Mouse (Mus musculus): ENCODE results near the gene Olfr1102. TPM values are rescaled to one million over a fixed set of nuclear protein-coding genes. Genes with fewer than 3 reads are reported as not detected.

Gene Olfr1102
- polyA plus RNA-seq, 1 experiment: not detected

DNA sequence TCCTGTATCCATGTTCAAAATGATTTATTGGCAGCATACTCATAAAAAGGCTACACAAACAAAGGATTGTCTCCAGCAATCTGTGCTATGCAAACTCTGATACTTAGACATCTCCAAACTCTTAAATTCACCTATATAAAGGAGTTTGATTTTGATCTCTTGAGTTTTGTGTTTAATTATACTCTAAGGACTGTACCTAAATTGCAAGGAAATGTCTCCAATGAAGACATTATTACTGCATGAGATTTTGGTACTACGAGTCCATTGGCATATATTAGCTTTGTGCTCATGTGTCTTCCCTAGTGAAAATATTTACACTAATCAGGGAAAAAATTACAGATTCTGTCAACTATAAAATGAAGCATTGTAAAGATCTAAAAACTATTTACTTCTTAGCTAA lies 28.8 kb downstream of the Olfr1102 start, which contains the start of gene Olfr1104:
Gene Olfr1104 (minus strand): TSS at position 101 of the 400 bp plus-strand sequence.
- Histone ChIP-seq H3K4me3 (no peak within 1 kb of the TSS), H3K36me3 (ENCODE audit: control insufficient read depth, insufficient read depth) (no peaks in the 10 kb centered on the region), H3K4me2 (ENCODE audit: low read depth) (no peak within 1 kb of the TSS), H3K79me2 (ENCODE audit: control insufficient read depth, insufficient read depth) (no peaks in the 10 kb centered on the region), H3K27me3 (ENCODE audit: control insufficient read depth, insufficient read depth, insufficient read length) (no peaks in the 10 kb centered on the region), H3ac (ENCODE audit: control insufficient read depth, insufficient read length) (no peak within 1 kb of the TSS)
- TF ChIP-seq E2F4 (IDR thresholded peaks at IDR 0.05; ENCODE audit: insufficient read depth) (no peak), MYOD1 (IDR thresholded peaks at IDR 0.05; ENCODE audit: control insufficient read depth in 1 of 3, insufficient read length in 2 of 3, low read depth in 2 of 3) (no peak), MAX (IDR thresholded peaks at IDR 0.05; ENCODE audit: low read depth) (no peak), MYOG (IDR thresholded peaks at IDR 0.05; ENCODE audit: control insufficient read depth in 1 of 3, insufficient read depth in 1 of 3, insufficient read length in 2 of 3, low read depth in 2 of 3) (no peak), POLR2A (IDR thresholded peaks at IDR 0.05; ENCODE audit: insufficient read length, low read depth) (no peak)

DNA sequence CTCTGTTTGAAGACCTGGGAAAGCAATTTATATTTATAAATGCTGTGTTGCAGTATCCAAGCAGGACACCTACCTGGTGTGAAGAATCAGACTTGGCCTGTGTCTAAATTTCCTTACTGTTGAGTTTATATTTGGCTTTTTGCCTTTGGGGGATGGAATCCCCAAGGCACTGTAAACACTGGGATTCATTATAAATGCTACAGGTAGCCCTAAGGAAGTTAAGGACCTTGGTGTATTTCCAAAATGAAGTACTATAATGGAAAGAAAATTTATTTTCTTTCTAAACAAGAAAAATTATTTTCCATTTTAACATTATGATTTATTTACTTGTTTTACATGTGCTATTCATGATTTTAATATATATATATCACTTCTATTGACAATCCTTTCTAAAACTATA lies 38.2 kb downstream of the Olfr1102 start, which contains the start of gene Olfr1105:
Gene Olfr1105 (minus strand): TSS at position 101 of the 400 bp plus-strand sequence.
- H3K27me3 ChIP-seq (ENCODE audit: control insufficient read depth, insufficient read depth, insufficient read length): no peaks in the 10 kb centered on the region
- H3ac ChIP-seq (ENCODE audit: control insufficient read depth, insufficient read length): no peak within 1 kb of the TSS
- TF ChIP-seq POLR2AphosphoS2 (IDR thresholded peaks at IDR 0.05; ENCODE audit: insufficient read length, low read depth): no peak
- no peak for TF ChIP-seq TCF12 (IDR thresholded peaks at IDR 0.05; ENCODE audit: insufficient read depth, poor library complexity, severe bottlenecking)
- TF ChIP-seq REST (IDR thresholded peaks at IDR 0.05; ENCODE audit: insufficient read depth, insufficient read length): no peak
- TF ChIP-seq TCF3 (IDR thresholded peaks at IDR 0.05; ENCODE audit: insufficient read length, low read depth): no peak
- TF ChIP-seq USF1 (IDR thresholded peaks at IDR 0.05; ENCODE audit: low read depth): no peak
- TF ChIP-seq CEBPB (IDR thresholded peaks at IDR 0.05; ENCODE audit: insufficient read depth, poor library complexity, severe bottlenecking): no peak
- no peak for TF ChIP-seq E2F4 (IDR thresholded peaks at IDR 0.05; ENCODE audit: insufficient read depth)
- TF ChIP-seq SRF (IDR thresholded peaks at IDR 0.05; ENCODE audit: control insufficient read depth, insufficient read length, low read depth): no peak
- no peak for TF ChIP-seq MYOD1 (IDR thresholded peaks at IDR 0.05; ENCODE audit: control insufficient read depth in 1 of 3, insufficient read length in 2 of 3, low read depth in 2 of 3)
- no peak for TF ChIP-seq MAX (IDR thresholded peaks at IDR 0.05; ENCODE audit: low read depth)
- TF ChIP-seq MYOG (IDR thresholded peaks at IDR 0.05; ENCODE audit: control insufficient read depth in 1 of 3, insufficient read depth in 1 of 3, insufficient read length in 2 of 3, low read depth in 2 of 3): no peak
- no peak for TF ChIP-seq POLR2A (IDR thresholded peaks at IDR 0.05; ENCODE audit: insufficient read length, low read depth)
- H3K4me3 ChIP-seq: no peak within 1 kb of the TSS
- H3K79me2 ChIP-seq (ENCODE audit: control insufficient read depth, insufficient read depth): no peaks in the 10 kb centered on the region
- no peak within 1 kb of the TSS for H3K4me2 ChIP-seq (ENCODE audit: low read depth)
- no peaks in the 10 kb centered on the region for H3K36me3 ChIP-seq (ENCODE audit: control insufficient read depth, insufficient read depth)

DNA sequence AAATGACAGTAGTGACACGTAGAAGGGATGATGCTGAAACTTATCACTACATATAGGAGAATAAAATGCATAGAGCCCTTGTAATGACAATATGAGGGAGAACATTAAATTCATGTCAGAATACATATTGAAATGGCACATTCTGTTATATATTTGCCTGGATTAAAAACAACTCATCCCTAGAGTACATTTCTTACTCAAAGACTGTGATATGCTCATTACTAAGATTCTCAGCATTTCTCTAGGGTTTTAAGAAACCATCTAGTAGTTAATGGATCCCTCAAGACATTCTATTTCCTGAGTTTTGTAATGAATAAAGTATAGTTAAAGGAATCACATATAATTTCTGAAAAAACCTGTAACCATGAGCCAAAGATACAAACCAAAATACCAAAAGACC lies 54.0 kb downstream of the Olfr1102 start, which contains the start of gene Olfr1106:
Gene Olfr1106 (minus strand): TSS at position 101 of the 400 bp plus-strand sequence.
- Histone ChIP-seq H3K36me3 (ENCODE audit: control insufficient read depth, insufficient read depth) (no peaks in the 10 kb centered on the region), H3K4me2 (ENCODE audit: low read depth) (no peak within 1 kb of the TSS), H3ac (ENCODE audit: control insufficient read depth, insufficient read length) (no peak within 1 kb of the TSS), H3K27me3 (ENCODE audit: control insufficient read depth, insufficient read depth, insufficient read length) (no peaks in the 10 kb centered on the region), H3K4me3 (no peak within 1 kb of the TSS), H3K79me2 (ENCODE audit: control insufficient read depth, insufficient read depth) (no peaks in the 10 kb centered on the region)
- TF ChIP-seq MYOG (IDR thresholded peaks at IDR 0.05; ENCODE audit: control insufficient read depth in 1 of 3, insufficient read depth in 1 of 3, insufficient read length in 2 of 3, low read depth in 2 of 3): no peak
- TF ChIP-seq SRF (IDR thresholded peaks at IDR 0.05; ENCODE audit: control insufficient read depth, insufficient read length, low read depth): no peak
- TF ChIP-seq E2F4 (IDR thresholded peaks at IDR 0.05; ENCODE audit: insufficient read depth): no peak
- TF ChIP-seq REST (IDR thresholded peaks at IDR 0.05; ENCODE audit: insufficient read depth, insufficient read length): no peak
- no peak for TF ChIP-seq TCF12 (IDR thresholded peaks at IDR 0.05; ENCODE audit: insufficient read depth, poor library complexity, severe bottlenecking)
- no peak for TF ChIP-seq POLR2A (IDR thresholded peaks at IDR 0.05; ENCODE audit: insufficient read length, low read depth)
- TF ChIP-seq USF1 (IDR thresholded peaks at IDR 0.05; ENCODE audit: low read depth): no peak
- no peak for TF ChIP-seq CEBPB (IDR thresholded peaks at IDR 0.05; ENCODE audit: insufficient read depth, poor library complexity, severe bottlenecking)
- no peak for TF ChIP-seq POLR2AphosphoS2 (IDR thresholded peaks at IDR 0.05; ENCODE audit: insufficient read length, low read depth)
- no peak for TF ChIP-seq MAX (IDR thresholded peaks at IDR 0.05; ENCODE audit: low read depth)
- no peak for TF ChIP-seq TCF3 (IDR thresholded peaks at IDR 0.05; ENCODE audit: insufficient read length, low read depth)

Other genes starting within 250 kb of the Olfr1102 start
- not detected for gene Olfr1090, start 239.4 kb upstream of the Olfr1102 start, polyA plus RNA-seq (2012; fragmentation: generic; extraction: Trizol)
- gene Olfr1093, start 215.9 kb upstream of the Olfr1102 start, polyA plus RNA-seq (2012; fragmentation: generic; extraction: Trizol): not detected
- gene Olfr141, start 188.4 kb upstream of the Olfr1102 start, polyA plus RNA-seq (2012; fragmentation: generic; extraction: Trizol): not detected
- not detected for gene Olfr1094, start 173.7 kb upstream of the Olfr1102 start, polyA plus RNA-seq (2012; fragmentation: generic; extraction: Trizol)
- gene Olfr1095, start 146.7 kb upstream of the Olfr1102 start, polyA plus RNA-seq (2012; fragmentation: generic; extraction: Trizol): not detected
- not detected for gene Gm13723, start 123.6 kb upstream of the Olfr1102 start, polyA plus RNA-seq (2012; fragmentation: generic; extraction: Trizol)
- not detected for gene Olfr1097, start 106.2 kb upstream of the Olfr1102 start, polyA plus RNA-seq (2012; fragmentation: generic; extraction: Trizol)
- not detected for gene Olfr1098, start 73.9 kb upstream of the Olfr1102 start, polyA plus RNA-seq (2012; fragmentation: generic; extraction: Trizol)
- gene Olfr1099, start 37.7 kb upstream of the Olfr1102 start, polyA plus RNA-seq (2012; fragmentation: generic; extraction: Trizol): not detected
- not detected for gene Olfr1100, start 18.4 kb upstream of the Olfr1102 start, polyA plus RNA-seq (2012; fragmentation: generic; extraction: Trizol)
- gene Olfr1101, start 7.2 kb upstream of the Olfr1102 start, polyA plus RNA-seq (2012; fragmentation: generic; extraction: Trizol): not detected
- not detected for gene Olfr1104, start 28.7 kb downstream of the Olfr1102 start, polyA plus RNA-seq (2012; fragmentation: generic; extraction: Trizol)
- gene Olfr1105, start 38.1 kb downstream of the Olfr1102 start, polyA plus RNA-seq (2012; fragmentation: generic; extraction: Trizol): not detected
- gene Olfr1106, start 53.9 kb downstream of the Olfr1102 start, polyA plus RNA-seq (2012; fragmentation: generic; extraction: Trizol): not detected
- gene Olfr1107, start 77.4 kb downstream of the Olfr1102 start, polyA plus RNA-seq (2012; fragmentation: generic; extraction: Trizol): not detected
- gene Olfr1109, start 97.6 kb downstream of the Olfr1102 start, polyA plus RNA-seq (2012; fragmentation: generic; extraction: Trizol): not detected
- gene Olfr259, start 116.2 kb downstream of the Olfr1102 start, polyA plus RNA-seq (2012; fragmentation: generic; extraction: Trizol): not detected
- not detected for gene Olfr1110, start 141.9 kb downstream of the Olfr1102 start, polyA plus RNA-seq (2012; fragmentation: generic; extraction: Trizol)
- gene Olfr1111, start 154.2 kb downstream of the Olfr1102 start, polyA plus RNA-seq (2012; fragmentation: generic; extraction: Trizol): not detected
- not detected for gene Olfr1112, start 189.4 kb downstream of the Olfr1102 start, polyA plus RNA-seq (2012; fragmentation: generic; extraction: Trizol)
- gene Olfr1113, start 210.6 kb downstream of the Olfr1102 start, polyA plus RNA-seq (2012; fragmentation: generic; extraction: Trizol): not detected
- gene Olfr1115, start 249.6 kb downstream of the Olfr1102 start, polyA plus RNA-seq (2012; fragmentation: generic; extraction: Trizol): not detected